Mouse (Mus musculus) WW6 (cell line): ENCODE results near the gene Ppdpf.

Source experiments
- DNase-seq: peaks from one replicate; pipeline ENCODE4 v3.0.0-alpha.2; 2013; ENCODE audit warnings: low read depth, low spot score

The Ppdpf gene

GRCm38 (mm10) chr2:181218881-181219485, 31.9 kb downstream of the Ppdpf start:
- no peak for DNase-seq

- no peak for DNase-seq
Observed at GRCm38 (mm10) chr2:181219538-181220216, 32.6 kb downstream of the Ppdpf start, which contains the start of gene Fndc11. Gene Fndc11 (plus strand): TSS chr2:181220013.

GRCm38 (mm10) chr2:181220361-181220760, 33.3 kb downstream of the Ppdpf start:
- no peak for DNase-seq

- no peak for DNase-seq
Observed at GRCm38 (mm10) chr2:181224994-181225393, 37.9 kb downstream of the Ppdpf start.

GRCm38 (mm10) chr2:181227122-181227521, 40.1 kb downstream of the Ppdpf start:
- no peak for DNase-seq

- DNase-seq, result no peak
Observed at GRCm38 (mm10) chr2:181228335-181228734, 41.3 kb downstream of the Ppdpf start.

- DNase-seq, result no peak
Observed at GRCm38 (mm10) chr2:181231171-181231570, 44.1 kb downstream of the Ppdpf start.

- DNase-seq, result no peak
Observed at GRCm38 (mm10) chr2:181233443-181233842, 46.4 kb downstream of the Ppdpf start.

- no peak for DNase-seq
Observed at GRCm38 (mm10) chr2:181234680-181235079, 47.6 kb downstream of the Ppdpf start.

GRCm38 (mm10) chr2:181235681-181236566, 48.9 kb downstream of the Ppdpf start:
- no peak for DNase-seq

- DNase-seq, result no peak
Observed at GRCm38 (mm10) chr2:181237251-181238014, 50.4 kb downstream of the Ppdpf start.

GRCm38 (mm10) chr2:181238091-181238610, 51.1 kb downstream of the Ppdpf start:
- no peak for DNase-seq
